Mouse (Mus musculus) liver, adult 2 months (tissue): ENCODE measurements around the gene Rragd. TPM values are rescaled to one million over a fixed set of nuclear protein-coding genes. Genes with fewer than 3 reads are reported as not detected.
A peak's percentile ranks its signal among the peaks of the same experiment; 100 is the strongest.

ENCODE experiments used
- DNase-seq: peaks from one replicate; pipeline ENCODE4 v3.0.0-alpha.2; 2011; ENCODE audit warnings: low read depth, low spot score; ENCODE audit errors: extremely low read depth
- H3K27ac ChIP-seq: fragments of 200-500 bp; replicated peaks from 2 replicates; pipeline ENCODE4 v1.5.1; 2012; ENCODE audit warnings: low read depth, mild to moderate bottlenecking, control low read depth, inconsistent platforms, low read length; ENCODE audit not compliant: insufficient read depth
- H3K27me3 ChIP-seq: fragments of 200-500 bp; 2 replicates; pipeline ENCODE4 v1.6.1; 2012; ENCODE audit warnings: mild to moderate bottlenecking, moderate library complexity, low read length, inconsistent platforms; ENCODE audit not compliant: control insufficient read depth, insufficient read depth
- H3K36me3 ChIP-seq: fragments of 200-500 bp; 2 replicates; pipeline ENCODE4 v1.6.1; 2012; ENCODE audit warnings: low read length, inconsistent platforms; ENCODE audit not compliant: control insufficient read depth, insufficient read depth
- H3K4me1 ChIP-seq: fragments of 200-500 bp; 2 replicates; pipeline ENCODE4 v1.6.1; 2011; ENCODE audit warnings: low read length; ENCODE audit not compliant: control insufficient read depth, insufficient read depth
- H3K4me3 ChIP-seq: fragments of 200-500 bp; 2 replicates; pipeline ENCODE4 v1.5.1; 2011; ENCODE audit warnings: low read depth, mild to moderate bottlenecking, control low read depth, low read length, moderate library complexity; ENCODE audit not compliant: insufficient read depth
- H3K79me2 ChIP-seq: fragments of 200-500 bp; 2 replicates; pipeline ENCODE4 v1.6.1; 2012; ENCODE audit warnings: inconsistent platforms, mild to moderate bottlenecking, low read length, moderate library complexity; ENCODE audit not compliant: control insufficient read depth, insufficient read depth
- H3K9ac ChIP-seq: fragments of 200-500 bp; 2 replicates; pipeline ENCODE4 v1.6.1; 2012; ENCODE audit warnings: low read depth, mild to moderate bottlenecking, control low read depth, inconsistent platforms, low read length
- CTCF ChIP-seq: fragments of 200-500 bp; IDR thresholded peaks from 2 replicates; pipeline ENCODE4 v1.5.1; 2011; ENCODE audit warnings: low read depth, low read length, control low read depth
- POLR2A ChIP-seq: fragments of 200-500 bp; IDR thresholded peaks from 2 replicates; pipeline ENCODE4 v1.6.1; 2011; ENCODE audit warnings: low read length, control low read depth; ENCODE audit not compliant: insufficient read depth; ENCODE audit errors: extremely low read depth
- WGBS: fragments of 180-500 bp; shearing (Covaris S2); methylation state at CpG from one replicate; pipeline ENCODE4 v1.1.7; 2018; 5-methylcytosine and 5-hydroxymethylcytosine counted together
- polyA plus RNA-seq: library from polyadenylated mRNA; depleted of rRNA; stranded (reverse); fragments of >200 nt; gene quantifications from 2 replicates; pipeline ENCODE4 v1.2.3, GENCODE M21; 2012
- total RNA-seq: library from RNA; depleted of rRNA; stranded (reverse); fragments of >200 nt; gene quantifications from 2 replicates; pipeline ENCODE4 v1.2.3, GENCODE M21; 2014

Rragd gene
- total and polyA plus RNA-seq, 2 experiments = 0.59 to 1.5 TPM

DNA sequence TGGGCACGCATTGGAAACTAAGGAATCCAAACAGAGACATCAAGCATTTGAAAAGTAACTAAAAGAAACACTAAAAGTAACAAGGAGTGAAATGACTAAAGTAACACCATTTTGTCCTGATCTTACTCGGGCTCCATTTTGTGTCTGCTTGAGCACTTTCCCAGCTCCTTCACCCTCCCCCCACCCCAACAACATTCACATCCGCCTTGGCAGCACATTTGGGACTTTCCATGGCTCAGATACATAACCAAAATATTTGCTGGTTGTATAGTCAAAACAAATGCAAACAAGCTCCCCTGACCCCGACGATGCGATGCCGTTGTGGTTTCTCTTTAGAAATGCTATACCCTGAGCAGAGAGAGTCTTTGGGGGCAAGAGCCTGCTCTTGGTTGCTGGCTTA, 46.3 kb downstream of the Rragd start:
- Histone ChIP-seq H3K4me1 (peaks cover 12% of the 10 kb centered on the region), H3K4me3 (no peak overlapping the region), H3K9ac (no peak overlapping the region), H3K36me3 (peaks cover 6% of the 10 kb centered on the region), H3K27me3 (no peaks in the 10 kb centered on the region), H3K79me2 (peaks cover 6% of the 10 kb centered on the region; the same call in 1 of the 2 replicates), H3K27ac (no peak overlapping the region)
- no peak for DNase-seq
- TF ChIP-seq CTCF = no peak
- 94% methylated on average over 7 of the region's 7 CpGs for WGBS

DNA sequence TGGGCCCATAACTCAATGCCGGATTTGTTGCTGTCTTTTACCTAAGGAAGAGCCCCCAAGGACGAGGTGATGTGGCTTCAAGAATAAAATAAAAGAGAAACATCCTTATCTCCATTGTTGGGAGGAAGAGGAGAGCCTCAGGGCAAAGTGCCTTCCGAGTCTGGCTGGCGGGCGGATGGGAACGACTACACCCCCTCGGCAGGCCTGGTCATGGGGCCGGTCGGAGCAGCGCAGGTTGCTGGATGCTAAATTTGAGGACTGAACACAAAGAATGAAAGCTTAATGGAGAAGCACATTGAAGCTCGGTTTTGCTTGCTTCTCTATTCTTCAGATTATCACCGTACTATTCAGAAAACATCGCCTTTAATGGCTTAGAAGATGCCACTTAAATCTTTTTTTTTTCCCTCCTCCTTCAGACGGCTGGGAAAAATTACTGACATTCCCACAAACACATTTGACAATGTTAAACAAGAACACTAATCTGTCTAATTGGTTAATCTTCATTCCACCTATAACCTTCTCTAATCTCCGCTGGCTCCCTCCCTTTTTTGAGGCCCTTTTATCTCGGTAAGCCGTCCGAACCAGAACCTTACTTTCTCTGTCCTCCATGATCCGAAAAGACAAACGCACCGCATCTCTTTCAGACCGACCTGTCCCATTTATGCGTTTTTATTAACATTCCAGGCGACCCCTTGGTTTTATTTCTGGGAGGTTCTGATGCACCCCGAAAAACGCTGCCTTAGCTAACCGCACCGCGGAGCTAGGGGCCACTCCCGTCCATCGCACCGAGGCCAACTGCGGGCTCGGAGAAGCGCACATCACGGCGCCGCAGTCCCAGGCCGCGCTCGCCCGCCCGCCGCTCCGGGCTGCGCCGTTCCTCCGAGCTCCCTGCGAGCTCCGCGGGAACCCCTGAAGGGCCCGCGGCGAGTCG, 47.7 kb downstream of the Rragd start:
- peak overlapping the region; percentile 89 for H3K27ac ChIP-seq
- WGBS = 2% methylated on average over 55 of the region's 55 CpGs

DNA sequence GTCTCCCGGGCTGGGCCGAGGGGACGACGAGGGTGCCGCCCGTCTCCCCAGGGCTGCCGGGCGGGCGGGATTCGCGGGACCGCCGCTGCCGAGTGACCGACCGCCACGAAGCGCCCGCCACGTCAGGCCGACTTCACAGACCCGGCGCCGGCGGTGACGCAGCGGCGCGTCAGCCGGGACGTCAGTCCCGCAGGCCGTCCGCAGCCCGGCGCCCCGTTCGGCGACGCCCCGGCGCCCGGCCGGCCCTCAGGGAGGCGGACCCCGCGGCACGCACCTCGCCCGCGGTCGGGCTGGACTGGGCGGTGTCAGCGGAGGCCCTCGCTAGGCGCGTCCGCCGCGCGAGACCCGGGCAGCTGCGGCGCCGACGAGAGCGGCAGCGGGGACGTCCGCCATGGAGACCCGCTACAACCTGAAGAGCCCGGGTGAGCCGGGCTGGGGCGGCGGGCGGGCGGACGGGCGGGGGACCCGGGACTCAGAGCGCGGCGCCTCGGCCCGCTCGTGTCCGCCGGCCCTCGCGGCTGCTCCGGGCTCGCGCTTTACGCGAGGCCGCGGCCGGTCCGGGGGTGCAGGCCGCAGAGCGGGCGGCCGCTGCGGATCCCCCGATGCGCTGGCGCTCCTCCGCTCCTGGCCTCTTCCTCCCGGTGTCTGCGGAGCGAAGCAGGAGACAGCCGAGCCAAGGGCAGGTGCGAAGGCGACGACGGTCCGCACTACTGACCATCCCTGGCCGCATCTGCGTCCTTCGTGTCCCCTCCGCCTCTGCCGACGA, 48.5 kb downstream of the Rragd start, which contains the start of gene Ube2j1:
Gene Ube2j1, plus strand, starts transcription at position 222 of the 766 bp plus-strand sequence.
- Histone ChIP-seq H3K27me3 (no peaks in the 10 kb centered on the region), H3K4me1 (peaks cover 14% of the 10 kb centered on the region), H3K27ac (peak within 1 kb of the TSS; percentile 89), H3K9ac (peak within 1 kb of the TSS; percentile 99), H3K36me3 (peaks cover 6% of the 10 kb centered on the region), H3K4me3 (peak within 1 kb of the TSS; percentile 93), H3K79me2 (peaks cover 21% of the 10 kb centered on the region; the same call in 1 of the 2 replicates)
- peak; percentile 61 for DNase-seq
- WGBS = under 1% methylated on average over 119 of the region's 123 CpGs
- TF ChIP-seq CTCF = no peak
- peak; percentile 72 for TF ChIP-seq POLR2A

More for the DNA sequence above, 47.7 kb downstream of the Rragd start:
- DNase-seq = peak; percentile 30
- Histone ChIP-seq H3K4me3 (peak overlapping the region; percentile 93), H3K36me3 (peaks cover 6% of the 10 kb centered on the region), H3K9ac (peak overlapping the region; percentile 99), H3K27me3 (no peaks in the 10 kb centered on the region), H3K4me1 (peaks cover 14% of the 10 kb centered on the region), H3K79me2 (peaks cover 15% of the 10 kb centered on the region; the same call in 1 of the 2 replicates)
- TF ChIP-seq POLR2A (no peak), CTCF (no peak)

DNA sequence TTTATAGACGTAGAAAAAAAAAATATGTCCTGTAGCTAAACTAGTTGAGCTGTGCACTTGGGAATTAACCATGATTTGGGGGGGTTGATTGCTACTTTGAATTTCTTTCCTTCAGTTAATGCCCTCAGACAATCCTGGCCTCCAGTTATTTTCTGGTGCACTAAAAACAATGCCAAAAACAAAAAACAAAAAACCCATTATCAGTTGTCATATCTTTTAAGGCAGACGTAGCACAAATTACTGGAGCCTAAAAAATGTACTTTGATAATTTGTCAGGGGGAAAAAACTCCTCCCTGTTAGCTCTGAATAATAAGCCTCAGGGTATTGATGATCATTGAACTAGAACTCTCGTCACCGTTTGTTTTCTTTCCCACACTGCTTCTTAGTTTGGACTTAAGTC, 49.2 kb downstream of the Rragd start:
- Histone ChIP-seq H3K36me3 (peaks cover 5% of the 10 kb centered on the region; the same call in 1 of the 2 replicates), H3K4me3 (peak overlapping the region; percentile 93; the same call in 1 of the 2 replicates), H3K4me1 (peaks cover 14% of the 10 kb centered on the region), H3K79me2 (peaks cover 21% of the 10 kb centered on the region; the same call in 1 of the 2 replicates), H3K27me3 (no peaks in the 10 kb centered on the region), H3K9ac (no peak overlapping the region), H3K27ac (peak overlapping the region; percentile 79)
- WGBS = 11% methylated on average over 4 of the region's 4 CpGs
- TF ChIP-seq CTCF (no peak), POLR2A (no peak)
- DNase-seq = peak; percentile 19

DNA sequence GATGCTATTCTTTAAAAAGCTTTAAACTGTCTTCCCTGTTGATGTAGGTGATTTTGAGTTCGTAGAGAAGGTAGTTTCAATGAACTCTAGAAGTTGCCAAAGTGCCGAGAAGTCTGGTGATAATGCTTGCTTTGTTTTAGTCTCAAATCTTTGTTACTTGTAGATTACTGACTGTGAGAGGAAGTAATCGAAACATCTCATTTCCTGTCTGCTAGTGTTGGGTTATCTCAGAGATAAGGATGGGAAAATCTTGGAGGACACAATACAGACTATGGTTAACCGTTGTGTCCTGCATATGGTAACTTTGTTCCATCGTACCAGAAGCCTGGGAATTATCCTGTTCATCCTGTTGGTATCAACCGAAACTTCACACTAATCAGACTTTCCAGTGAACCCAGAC, 50.7 kb downstream of the Rragd start:
- H3K9ac ChIP-seq = no peak overlapping the region
- no peak overlapping the region for H3K27ac ChIP-seq
- H3K4me1 ChIP-seq = peaks cover 14% of the 10 kb centered on the region
- H3K79me2 ChIP-seq = peaks cover 21% of the 10 kb centered on the region; the same call in 1 of the 2 replicates
- TF ChIP-seq POLR2A = no peak
- no peak for TF ChIP-seq CTCF
- H3K36me3 ChIP-seq = peaks cover 8% of the 10 kb centered on the region; the same call in 1 of the 2 replicates
- no peak for DNase-seq
- no peaks in the 10 kb centered on the region for H3K27me3 ChIP-seq
- 55% methylated on average over 6 of the region's 6 CpGs for WGBS
- no peak overlapping the region for H3K4me3 ChIP-seq
